Mouse (Mus musculus): ENCODE results near the gene Ypel3. TPM values are rescaled to one million over a fixed set of nuclear protein-coding genes. Genes with fewer than 3 reads are reported as not detected.

The Ypel3 gene
- total and polyA plus RNA-seq, 3 experiments: 33.9 to 44.0 (median 38.9) TPM

DNA sequence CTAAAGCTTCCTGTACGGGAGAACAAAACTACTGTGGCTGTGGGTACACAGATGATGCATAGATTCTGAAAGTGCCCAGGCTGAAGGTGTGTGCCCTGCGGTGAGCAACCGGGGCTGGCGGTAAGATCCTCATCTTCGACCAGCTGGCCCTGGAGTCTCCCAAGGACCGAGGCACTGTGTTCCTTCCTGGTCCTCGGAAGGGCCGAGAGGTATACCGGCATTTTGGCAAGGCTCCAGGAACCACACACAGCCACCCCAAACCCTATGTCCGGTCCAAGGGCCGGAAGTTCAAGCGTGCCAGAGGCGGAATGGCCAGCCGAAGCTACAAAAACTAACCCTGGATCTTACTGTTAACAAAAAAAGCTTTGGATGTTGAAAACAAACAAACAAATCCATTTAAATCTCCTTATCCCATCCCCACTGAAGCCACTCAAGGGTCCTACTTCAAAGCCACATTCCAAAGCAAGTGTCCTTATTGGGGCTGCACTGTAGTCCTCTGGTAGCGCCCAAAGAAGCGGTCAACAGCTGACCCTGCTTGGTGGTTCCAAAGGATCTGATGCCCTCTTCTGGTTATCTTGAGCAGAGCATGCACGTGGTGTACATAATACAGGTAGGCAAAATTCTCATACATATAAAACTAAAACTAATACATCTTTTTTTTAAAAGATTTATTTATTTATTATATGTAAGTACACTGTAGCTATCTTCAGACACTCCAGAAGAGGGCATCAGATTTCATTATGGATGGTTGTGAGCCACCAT is 27.0 kb upstream of the Ypel3 start:
- no peak for DNase-seq (ENCODE audit: extremely low read depth)
- Histone ChIP-seq H3K9ac (ENCODE audit: insufficient read depth, low read depth) (no peak overlapping the region), H3K4me3 (replicated peaks in 1 of 3; ENCODE audit: low read depth in 2 of 3, low read length in 2 of 3, poor library complexity in 1 of 3) (no peak overlapping the region), H3K27me3 (replicated peaks) (no peaks in the 10 kb centered on the region), H3K79me2 (replicated peaks; ENCODE audit: control insufficient read depth, extremely low read depth, insufficient read depth, poor library complexity, severe bottlenecking) (no peaks in the 10 kb centered on the region), H3K36me3 (replicated peaks in 1 of 2; ENCODE audit: control insufficient read depth in 1 of 2, insufficient read depth in 1 of 2, low read length in 1 of 2) (no peaks in the 10 kb centered on the region), H3K27ac (ENCODE audit: insufficient read depth, low read depth) (no peak overlapping the region), H3K9me3 (replicated peaks; ENCODE audit: low read length) (peaks cover 2% of the 10 kb centered on the region), H3K4me2 (ENCODE audit: insufficient read depth, low read depth, poor library complexity, severe bottlenecking) (no peak overlapping the region), H3K4me1 (ENCODE audit: control insufficient read depth in 1 of 2, insufficient read depth in 2 of 2) (peaks cover 10 to 39% of the 10 kb centered on the region in 2 experiments)
- in situ Hi-C loops (cut with MboI; ENCODE audit: low pct_ligation_motif_present, low pct_unique_long_range_greater_than_20kb, low sequenced_read_pairs) (no loop called here), dilution Hi-C loops (cut with MboI; ENCODE audit: extremely low pct_ligation_motif_present, extremely low pct_unique_long_range_greater_than_20kb, low sequenced_read_pairs) (no loop called here)
- peak in 1 of 2 experiments; percentile 45; a peak in 2 of 4 replicates for TF ChIP-seq CTCF (conservative IDR thresholded peaks at IDR 0.05 in 1 of 2, IDR thresholded peaks at IDR 0.05 in 1 of 2; ENCODE audit: low read depth in 2 of 2, low read length in 2 of 2)
- TF ChIP-seq SMC3 (IDR thresholded peaks at IDR 0.05; ENCODE audit: low read depth, low read length): peak; percentile 12; the same call in 1 of the 2 replicates
- peak; percentile 25 for TF ChIP-seq RAD21 (IDR thresholded peaks at IDR 0.05; ENCODE audit: low read depth, low read length)
- TF ChIP-seq BHLHE40 (IDR thresholded peaks at IDR 0.05; ENCODE audit: low read depth, low read length): no peak

DNA sequence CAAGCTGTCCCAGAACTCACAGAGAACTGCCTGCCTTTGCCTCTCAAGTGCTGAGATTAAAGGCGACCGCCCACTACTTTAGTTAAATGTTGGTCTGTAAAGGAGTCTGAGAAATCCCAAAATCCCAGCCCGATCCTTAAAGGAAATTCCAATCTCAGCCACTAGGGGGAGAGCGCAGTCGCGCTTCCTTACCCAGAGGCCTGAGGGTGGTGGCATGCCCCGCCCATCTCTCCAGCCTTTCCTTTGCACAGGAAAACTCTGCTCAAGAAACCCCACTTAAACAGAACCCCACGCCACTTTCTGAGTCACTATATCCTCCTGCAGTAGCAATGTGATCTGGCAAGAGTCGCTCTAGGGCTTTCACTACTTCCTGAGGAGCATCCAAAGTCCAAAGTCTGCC is 21.9 kb upstream of the Ypel3 start:
- Histone ChIP-seq H3K27me3 (replicated peaks) (no peaks in the 10 kb centered on the region), H3K4me3 (replicated peaks in 1 of 3; ENCODE audit: low read depth in 2 of 3, low read length in 2 of 3, poor library complexity in 1 of 3) (no peak overlapping the region), H3K27ac (ENCODE audit: insufficient read depth, low read depth) (no peak overlapping the region), H3K4me2 (ENCODE audit: insufficient read depth, low read depth, poor library complexity, severe bottlenecking) (peak overlapping the region; percentile 47), H3K4me1 (ENCODE audit: control insufficient read depth in 1 of 2, insufficient read depth in 2 of 2) (peaks cover 2 to 19% of the 10 kb centered on the region in 2 experiments; a peak in 3 of 4 replicates), H3K9ac (ENCODE audit: insufficient read depth, low read depth) (peak overlapping the region; percentile 7; the same call in 1 of the 2 replicates), H3K36me3 (replicated peaks in 1 of 2; ENCODE audit: control insufficient read depth in 1 of 2, insufficient read depth in 1 of 2, low read length in 1 of 2) (no peaks in the 10 kb centered on the region), H3K79me2 (replicated peaks; ENCODE audit: control insufficient read depth, extremely low read depth, insufficient read depth, poor library complexity, severe bottlenecking) (no peaks in the 10 kb centered on the region), H3K9me3 (replicated peaks; ENCODE audit: low read length) (peaks cover 2% of the 10 kb centered on the region)
- no peak for TF ChIP-seq RCOR1 (conservative IDR thresholded peaks at IDR 0.05; ENCODE audit: low read depth, low read length)
- peak; percentile 82 to 83 for TF ChIP-seq CTCF (conservative IDR thresholded peaks at IDR 0.05 in 1 of 2, IDR thresholded peaks at IDR 0.05 in 1 of 2; ENCODE audit: low read depth in 2 of 2, low read length in 2 of 2)
- peak; percentile 65 for TF ChIP-seq RAD21 (IDR thresholded peaks at IDR 0.05; ENCODE audit: low read depth, low read length)
- TF ChIP-seq MAZ (IDR thresholded peaks at IDR 0.05; ENCODE audit: low read depth, low read length): 0 out of 2 replicates have a peak, but pooled peaks have one; percentile 53
- TF ChIP-seq PAX5 (IDR thresholded peaks at IDR 0.05; ENCODE audit: low read length): no peak
- TF ChIP-seq NELFE (IDR thresholded peaks at IDR 0.05; ENCODE audit: low read depth, low read length): 0 out of 2 replicates have a peak, but pooled peaks have one; percentile 20
- 0 out of 2 replicates have a peak, but pooled peaks have one; percentile 25 for TF ChIP-seq POLR2A (IDR thresholded peaks at IDR 0.05; ENCODE audit: low read depth, low read length)
- TF ChIP-seq USF1 (IDR thresholded peaks at IDR 0.05; ENCODE audit: low read depth, low read length): no peak
- 0 out of 2 replicates have a peak, but pooled peaks have one; percentile 24 for TF ChIP-seq MYC (IDR thresholded peaks at IDR 0.05; ENCODE audit: low read depth, low read length)
- peak; percentile 72 for TF ChIP-seq SMC3 (IDR thresholded peaks at IDR 0.05; ENCODE audit: low read depth, low read length)
- TF ChIP-seq ELF1 (IDR thresholded peaks at IDR 0.05; ENCODE audit: low read depth, low read length): peak; percentile 33; the same call in 1 of the 2 replicates
- dilution Hi-C loops (cut with MboI; ENCODE audit: extremely low pct_ligation_motif_present, extremely low pct_unique_long_range_greater_than_20kb, low sequenced_read_pairs): no loop called here
- DNase-seq (ENCODE audit: extremely low read depth): peak; percentile 62
- in situ Hi-C loops (cut with MboI; ENCODE audit: low pct_ligation_motif_present, low pct_unique_long_range_greater_than_20kb, low sequenced_read_pairs): no loop called here

Data from CH12.LX (cell line).